Mouse (Mus musculus) midbrain, postnatal 0 days (tissue): ENCODE measurements around the gene Shld1. TPM values are rescaled to one million over a fixed set of nuclear protein-coding genes. Genes with fewer than 3 reads are reported as not detected.
A peak's percentile ranks its signal among the peaks of the same experiment; 100 is the strongest.

Experiments used
- ATAC-seq: fragments of 200-750 bp; cut with Nextera tagmentation; 2 replicates; pipeline ENCODE4 v1.8.0; 2017; ENCODE audit warnings: moderate number of reproducible peaks, mild to moderate bottlenecking, moderate TSS enrichment, moderate library complexity; ENCODE audit not compliant: low FRiP score
- DNase-seq: peaks from one replicate; pipeline ENCODE4 v3.0.0-alpha.2; 2015; ENCODE audit warnings: low spot score
- H3K27ac ChIP-seq: fragments of 300-500 bp; sonication (generic); 2 replicates; pipeline ENCODE4 v1.5.1; 2014; ENCODE audit warnings: low read depth, mild to moderate bottlenecking, low read length, mixed read lengths
- H3K27me3 ChIP-seq: fragments of 300-500 bp; sonication (generic); 2 replicates; pipeline ENCODE4 v1.6.1; 2014; ENCODE audit warnings: low read length, control low read depth, mixed read lengths; ENCODE audit not compliant: insufficient read depth
- H3K36me3 ChIP-seq: fragments of 300-500 bp; sonication (generic); 2 replicates; pipeline ENCODE4 v1.6.1; 2014; ENCODE audit warnings: low read length, control low read depth, mixed read lengths; ENCODE audit not compliant: insufficient read depth
- H3K4me1 ChIP-seq: fragments of 300-500 bp; sonication (generic); 2 replicates; pipeline ENCODE4 v1.6.1; 2014; ENCODE audit warnings: mild to moderate bottlenecking, control low read depth, antibody characterized with exemption, low read length, mixed read lengths; ENCODE audit not compliant: insufficient read depth
- H3K4me2 ChIP-seq: fragments of 300-500 bp; sonication (generic); 2 replicates; pipeline ENCODE4 v1.6.1; 2014; ENCODE audit warnings: low read depth, mild to moderate bottlenecking, low read length, mixed read lengths; ENCODE audit not compliant: poor library complexity, severe bottlenecking
- H3K4me3 ChIP-seq: fragments of 300-500 bp; sonication (generic); 2 replicates; pipeline ENCODE4 v1.5.1; 2014; ENCODE audit warnings: low read depth, mild to moderate bottlenecking, low read length, moderate library complexity
- H3K9ac ChIP-seq: fragments of 300-500 bp; sonication (generic); replicated peaks from 2 replicates; pipeline ENCODE4 v1.6.1; 2014; ENCODE audit warnings: mild to moderate bottlenecking, low read length, moderate library complexity, mixed read lengths; ENCODE audit not compliant: poor library complexity, severe bottlenecking
- H3K9me3 ChIP-seq: fragments of 300-500 bp; sonication (generic); 2 replicates; pipeline ENCODE4 v1.6.1; 2016; ENCODE audit warnings: low read length, control low read depth
- CTCF ChIP-seq: IDR thresholded peaks from 2 replicates; pipeline ENCODE4 v1.5.1; 2016; ENCODE audit warnings: antibody characterized with exemption, mild to moderate bottlenecking
- WGBS: fragments of 180-500 bp; shearing (Covaris S2); extraction: QIAGEN DNeasy Blood & Tissue Kit; methylation state at CpG from one replicate; pipeline ENCODE4 v1.1.7; 2014; 5-methylcytosine and 5-hydroxymethylcytosine counted together
- polyA plus RNA-seq: library from polyadenylated mRNA; unstranded; fragments of >200 nt; fragmentation: Nextera tagmentation; extraction: Ambion mirVana; gene quantifications from 2 replicates; pipeline ENCODE4 v1.2.1, GENCODE M21; 2015
- total RNA-seq: library from RNA; depleted of rRNA; stranded (reverse); fragments of >200 nt; gene quantifications from 2 replicates; pipeline ENCODE4 v1.2.3, GENCODE M21; 2014

Gene Shld1
- total and polyA plus RNA-seq, 2 experiments from 2014 or later = 15.7 to 17.1 TPM

GRCm38 (mm10) chr2:132646856-132647745 is 39.6 kb upstream of the Shld1 start:
- no peak for TF ChIP-seq CTCF
- H3K27me3 ChIP-seq = no peaks in the 10 kb centered on the region
- H3K36me3 ChIP-seq = no peaks in the 10 kb centered on the region
- DNase-seq = no peak
- no peak overlapping the region for H3K27ac ChIP-seq
- H3K4me3 ChIP-seq = no peak overlapping the region
- WGBS = 68% methylated on average over 17 of the region's 17 CpGs
- no peak overlapping the region for H3K9ac ChIP-seq
- no peak for ATAC-seq
- H3K4me2 ChIP-seq = no peak overlapping the region
- H3K9me3 ChIP-seq = no peaks in the 10 kb centered on the region
- no peaks in the 10 kb centered on the region for H3K4me1 ChIP-seq

GRCm38 (mm10) chr2:132649352-132649870 is 37.3 kb upstream of the Shld1 start:
- no peaks in the 10 kb centered on the region for H3K36me3 ChIP-seq
- H3K4me2 ChIP-seq = no peak overlapping the region
- H3K27me3 ChIP-seq = no peaks in the 10 kb centered on the region
- ATAC-seq (no peak), DNase-seq (no peak)
- no peaks in the 10 kb centered on the region for H3K9me3 ChIP-seq
- H3K4me1 ChIP-seq = no peaks in the 10 kb centered on the region
- WGBS = 93% methylated on average over 10 of the region's 10 CpGs
- H3K4me3 ChIP-seq = no peak overlapping the region
- no peak overlapping the region for H3K9ac ChIP-seq
- TF ChIP-seq CTCF = no peak
- no peak overlapping the region for H3K27ac ChIP-seq

- Histone ChIP-seq H3K9ac (no peak overlapping the region), H3K27ac (no peak overlapping the region), H3K4me1 (no peaks in the 10 kb centered on the region), H3K27me3 (no peaks in the 10 kb centered on the region), H3K9me3 (no peaks in the 10 kb centered on the region), H3K4me2 (no peak overlapping the region), H3K4me3 (no peak overlapping the region), H3K36me3 (no peaks in the 10 kb centered on the region)
- TF ChIP-seq CTCF = no peak
- 84% methylated on average over 2 of the region's 2 CpGs for WGBS
- DNase-seq (no peak), ATAC-seq (no peak)
These were observed 36.2 kb upstream of the Shld1 start for GRCm38 (mm10) chr2:132650546-132650945.

- peak; percentile 26 for DNase-seq
- no peak for ATAC-seq
- Histone ChIP-seq H3K36me3 (no peaks in the 10 kb centered on the region), H3K4me3 (no peak overlapping the region), H3K27ac (no peak overlapping the region), H3K27me3 (no peaks in the 10 kb centered on the region), H3K4me1 (no peaks in the 10 kb centered on the region), H3K4me2 (no peak overlapping the region), H3K9me3 (no peaks in the 10 kb centered on the region), H3K9ac (no peak overlapping the region)
- 55% methylated on average over 10 of the region's 10 CpGs for WGBS
- TF ChIP-seq CTCF = no peak
These were observed 34.3 kb upstream of the Shld1 start for GRCm38 (mm10) chr2:132652476-132652875.

GRCm38 (mm10) chr2:132654834-132655495 is 31.8 kb upstream of the Shld1 start:
- Histone ChIP-seq H3K9ac (no peak overlapping the region), H3K27ac (no peak overlapping the region), H3K36me3 (no peaks in the 10 kb centered on the region), H3K4me2 (no peak overlapping the region), H3K9me3 (no peaks in the 10 kb centered on the region), H3K4me3 (no peak overlapping the region), H3K4me1 (no peaks in the 10 kb centered on the region), H3K27me3 (no peaks in the 10 kb centered on the region)
- no peak for TF ChIP-seq CTCF
- ATAC-seq (no peak), DNase-seq (no peak)
- WGBS = 80% methylated on average over 6 of the region's 6 CpGs

- DNase-seq (no peak), ATAC-seq (no peak)
- Histone ChIP-seq H3K27me3 (no peaks in the 10 kb centered on the region), H3K27ac (no peak overlapping the region), H3K9ac (no peak overlapping the region), H3K4me3 (no peak overlapping the region), H3K4me1 (no peaks in the 10 kb centered on the region), H3K36me3 (no peaks in the 10 kb centered on the region), H3K9me3 (no peaks in the 10 kb centered on the region), H3K4me2 (no peak overlapping the region)
- WGBS = 84% methylated on average over 2 of the region's 2 CpGs
- no peak for TF ChIP-seq CTCF
These were observed 29.5 kb upstream of the Shld1 start for GRCm38 (mm10) chr2:132657186-132657585.
